Mouse (Mus musculus) MEL (cell line): ENCODE data around the gene Mxd4. TPM values are rescaled to one million over a fixed set of nuclear protein-coding genes. Genes with fewer than 3 reads are reported as not detected.

Source experiments
- DNase-seq: peaks from one replicate; pipeline ENCODE4 v3.0.0; 2011; ENCODE audit warnings: low read depth, low spot score
- H3K27ac ChIP-seq: 2 replicates; pipeline ENCODE4 v1.5.1; 2012; ENCODE audit warnings: low read depth, mild to moderate bottlenecking, control low read depth, low read length, moderate library complexity; ENCODE audit not compliant: control insufficient read depth
- H3K27me3 ChIP-seq, 2 experiments: fragments of 150-350 bp in 1 of 2; sonication (generic) in 1 of 2; 2 replicates each; pipeline ENCODE4 v1.6.1; 2012; ENCODE audit warnings: low read length in 2 of 2, mild to moderate bottlenecking in 2 of 2, improper control_type of control experiment in 1 of 2, moderate library complexity in 1 of 2; ENCODE audit not compliant: insufficient read depth in 2 of 2, control insufficient read depth in 1 of 2
- H3K36me3 ChIP-seq, 2 experiments: 2 replicates each; pipeline ENCODE4 v1.6.1; 2012 to 2014; ENCODE audit warnings: low read length in 2 of 2, improper control_type of control experiment in 1 of 2, inconsistent platforms in 1 of 2, mild to moderate bottlenecking in 1 of 2; ENCODE audit not compliant: insufficient read depth in 2 of 2, control insufficient read depth in 1 of 2
- H3K4me1 ChIP-seq, 2 experiments: fragments of 150-350 bp in 1 of 2; sonication (generic) in 1 of 2; 2 replicates each; pipeline ENCODE4 v1.6.1; 2012; ENCODE audit warnings: low read length in 2 of 2, improper control_type of control experiment in 1 of 2, mild to moderate bottlenecking in 1 of 2; ENCODE audit not compliant: insufficient read depth in 2 of 2, control insufficient read depth in 1 of 2
- H3K4me3 ChIP-seq, 2 experiments: fragments of 150-350 bp in 1 of 2; sonication (generic) in 1 of 2; 2 replicates each; pipeline ENCODE4 v1.5.1; 2012; ENCODE audit warnings: low read depth in 2 of 2, low read length in 2 of 2, mild to moderate bottlenecking in 2 of 2, moderate library complexity in 2 of 2, control low read depth in 1 of 2, improper control_type of control experiment in 1 of 2; ENCODE audit not compliant: control insufficient read depth in 1 of 2, insufficient read depth in 1 of 2
- H3K79me2 ChIP-seq: 2 replicates; pipeline ENCODE4 v1.6.1; 2012; ENCODE audit warnings: mild to moderate bottlenecking, low read length, moderate library complexity; ENCODE audit not compliant: control insufficient read depth, poor library complexity, insufficient read depth
- H3K9ac ChIP-seq: 2 replicates; pipeline ENCODE4 v1.6.1; 2012; ENCODE audit warnings: low read depth, mild to moderate bottlenecking, control low read depth, low read length, moderate library complexity; ENCODE audit not compliant: control insufficient read depth, poor library complexity, severe bottlenecking
- H3K9me3 ChIP-seq: fragments of 150-350 bp; sonication (generic); replicated peaks from 2 replicates; pipeline ENCODE4 v1.6.1; 2012; ENCODE audit warnings: mild to moderate bottlenecking, low read length, improper control_type of control experiment, moderate library complexity; ENCODE audit not compliant: insufficient read depth
- CHD1 ChIP-seq: IDR thresholded peaks from 2 replicates; pipeline ENCODE4 v1.6.1; 2012; ENCODE audit warnings: low read depth, mild to moderate bottlenecking, inconsistent platforms, low read length, improper control_type of control experiment
- CHD2 ChIP-seq: IDR thresholded peaks from 2 replicates; pipeline ENCODE4 v1.6.1; 2011; ENCODE audit warnings: low read length, improper control_type of control experiment
- GABPA ChIP-seq: IDR thresholded peaks from 2 replicates; pipeline ENCODE4 v1.6.1; 2012; ENCODE audit warnings: low read depth, mild to moderate bottlenecking, inconsistent platforms, low read length, improper control_type of control experiment, moderate library complexity
- HCFC1 ChIP-seq: IDR thresholded peaks from 2 replicates; pipeline ENCODE4 v1.6.1; 2012; ENCODE audit warnings: low read depth, mild to moderate bottlenecking, inconsistent platforms, low read length, improper control_type of control experiment, moderate library complexity
- JUND ChIP-seq: IDR thresholded peaks from 2 replicates; pipeline ENCODE4 v1.6.1; 2011; ENCODE audit warnings: low read depth, mild to moderate bottlenecking, improper control_type of control experiment, low read length
- MAFK ChIP-seq: IDR thresholded peaks from 2 replicates; pipeline ENCODE4 v1.6.1; 2011; ENCODE audit warnings: low read depth, mild to moderate bottlenecking, low read length, improper control_type of control experiment, borderline replicate concordance
- MEF2A ChIP-seq: IDR thresholded peaks from 2 replicates; pipeline ENCODE4 v1.6.1; 2014; ENCODE audit warnings: low read depth, mild to moderate bottlenecking, inconsistent platforms, low read length, improper control_type of control experiment; ENCODE audit not compliant: poor library complexity, insufficient replicate concordance, severe bottlenecking; ENCODE audit errors: extremely low read depth
- MYC ChIP-seq: IDR thresholded peaks from 2 replicates; pipeline ENCODE4 v1.6.1; 2011; ENCODE audit warnings: low read depth, mild to moderate bottlenecking, low read length, improper control_type of control experiment, moderate library complexity
- POLR2A ChIP-seq, 2 experiments: IDR thresholded peaks; 2 replicates each; pipeline ENCODE4 v1.6.1; 2011 to 2012; ENCODE audit warnings: low read length in 2 of 2, mild to moderate bottlenecking in 2 of 2, control low read depth in 1 of 2, improper control_type of control experiment in 1 of 2, low read depth in 1 of 2, moderate library complexity in 1 of 2; ENCODE audit not compliant: control insufficient read depth in 1 of 2, insufficient read depth in 1 of 2, poor library complexity in 1 of 2
- POLR2AphosphoS2 ChIP-seq: IDR thresholded peaks from 2 replicates; pipeline ENCODE4 v1.6.1; 2011; ENCODE audit warnings: low read length, improper control_type of control experiment
- RAD21 ChIP-seq: IDR thresholded peaks from 2 replicates; pipeline ENCODE4 v1.6.1; 2011; ENCODE audit warnings: mild to moderate bottlenecking, low read depth, low read length, improper control_type of control experiment
- TCF12 ChIP-seq: IDR thresholded peaks from 2 replicates; pipeline ENCODE4 v1.6.1; 2014; ENCODE audit warnings: low read depth, mild to moderate bottlenecking, inconsistent platforms, low read length, improper control_type of control experiment, moderate library complexity
- UBTF ChIP-seq: IDR thresholded peaks from 2 replicates; pipeline ENCODE4 v1.6.1; 2012; ENCODE audit warnings: low read depth, mild to moderate bottlenecking, inconsistent platforms, low read length, improper control_type of control experiment, moderate library complexity, borderline replicate concordance; ENCODE audit not compliant: insufficient read depth
- ZC3H11A ChIP-seq: IDR thresholded peaks from 2 replicates; pipeline ENCODE4 v1.6.1; 2012; ENCODE audit warnings: low read depth, mild to moderate bottlenecking, inconsistent platforms, low read length, improper control_type of control experiment
- ZMIZ1 ChIP-seq: IDR thresholded peaks from 2 replicates; pipeline ENCODE4 v1.6.1; 2012; ENCODE audit warnings: low read depth, mild to moderate bottlenecking, inconsistent platforms, low read length, improper control_type of control experiment, moderate library complexity
- ZNF384 ChIP-seq: IDR thresholded peaks from 2 replicates; pipeline ENCODE4 v1.6.1; 2012; ENCODE audit warnings: low read depth, mild to moderate bottlenecking, inconsistent platforms, low read length, improper control_type of control experiment
- polyA plus RNA-seq, 2 experiments: library from polyadenylated mRNA; stranded (reverse) in 1 of 2; unstranded in 1 of 2; fragments of >175 nt in 1 of 2; fragments of >200 nt in 1 of 2; gene quantifications; 2 replicates each; pipeline versions ENCODE4 v1.2.1 to v1.2.4; 2012; ENCODE audit warnings: low replicate concordance in 2 of 2, low read depth in 1 of 2; ENCODE audit not compliant: insufficient read length in 2 of 2, insufficient read depth in 1 of 2, missing spikeins in 1 of 2
- total RNA-seq: library from RNA; depleted of rRNA; stranded (reverse); fragments of 300-350 nt; gene quantifications from 2 replicates; pipeline ENCODE4 v1.2.3, GENCODE M21; 2012

Mxd4 gene
- total and polyA plus RNA-seq, 3 experiments: 9.7 to 13.3 TPM; not detected in 1

- peaks cover 0 to 3% of the 10 kb centered on the region in 2 experiments; a peak in 2 of 4 replicates for H3K36me3 ChIP-seq
- TF ChIP-seq HCFC1 (no peak), MEF2A (no peak), ZNF384 (no peak), TCF12 (no peak), GABPA (no peak), MYC (no peak), UBTF (no peak), ZC3H11A (no peak), MAFK (no peak), CHD2 (no peak), POLR2A (IDR thresholded peaks at IDR 0.05; ENCODE audit: control insufficient read depth in 1 of 2, insufficient read depth in 1 of 2, low read depth in 1 of 2, low read length in 2 of 2, poor library complexity in 1 of 2) (no peak)
These were observed 13.5 kb downstream of the Mxd4 start for GRCm38 (mm10) chr5:34174021-34174420.

GRCm38 (mm10) chr5:34170726-34171125 lies 16.8 kb downstream of the Mxd4 start:
- H3K27me3 ChIP-seq: no peaks in the 10 kb centered on the region
- H3K4me3 ChIP-seq: no peak overlapping the region
- no peak for DNase-seq
- no peak overlapping the region for H3K9ac ChIP-seq
- H3K27ac ChIP-seq: no peak overlapping the region
- H3K79me2 ChIP-seq: peaks cover 17% of the 10 kb centered on the region
- TF ChIP-seq MAFK: peak; percentile 79; the same call in 1 of the 2 replicates
- TF ChIP-seq ZMIZ1: no peak
- H3K36me3 ChIP-seq: peaks cover 8 to 20% of the 10 kb centered on the region in 2 experiments
- peaks cover 3 to 17% of the 10 kb centered on the region in 2 experiments for H3K4me1 ChIP-seq
- H3K9me3 ChIP-seq: no peaks in the 10 kb centered on the region

More at GRCm38 (mm10) chr5:34174021-34174420, 13.5 kb downstream of the Mxd4 start:
- Histone ChIP-seq H3K27ac (no peak overlapping the region), H3K27me3 (no peaks in the 10 kb centered on the region), H3K4me3 (no peak overlapping the region), H3K9ac (no peak overlapping the region), H3K9me3 (no peaks in the 10 kb centered on the region), H3K79me2 (peaks cover 2% of the 10 kb centered on the region; the same call in 1 of the 2 replicates), H3K4me1 (no peaks in the 10 kb centered on the region; a peak in 1 of 4 replicates)
- no peak for DNase-seq

GRCm38 (mm10) chr5:34169954-34170353 lies 17.6 kb downstream of the Mxd4 start:
- Histone ChIP-seq H3K36me3 (peaks cover 12 to 27% of the 10 kb centered on the region in 2 experiments), H3K79me2 (peaks cover 22% of the 10 kb centered on the region), H3K9me3 (no peaks in the 10 kb centered on the region), H3K4me3 (peak overlapping the region; percentile 60 to 85), H3K27ac (peak overlapping the region; percentile 57), H3K27me3 (no peaks in the 10 kb centered on the region), H3K9ac (peak overlapping the region; percentile 77), H3K4me1 (peaks cover 4 to 24% of the 10 kb centered on the region in 2 experiments)
- TF ChIP-seq RAD21: no peak
- TF ChIP-seq ZMIZ1: no peak
- TF ChIP-seq POLR2AphosphoS2: no peak
- no peak for TF ChIP-seq CHD1
- no peak for TF ChIP-seq JUND
- no peak for DNase-seq
